Mouse (Mus musculus) midbrain, embryonic 10.5 days (tissue): ENCODE results near the gene Socs4. TPM values are rescaled to one million over a fixed set of nuclear protein-coding genes. Genes with fewer than 3 reads are reported as not detected.
"Not testable (repeated sequence)": the region's sequence is repeated elsewhere in the genome, so short reads cannot be mapped to it uniquely, and the experiment has no call there.

Experiments used
- DNase-seq: peaks from one replicate; pipeline ENCODE4 v3.0.0-alpha.2; 2017; ENCODE audit warnings: low spot score
- H3K27ac ChIP-seq: fragments of 300-500 bp; sonication (generic); replicated peaks from 2 replicates; pipeline ENCODE4 v1.5.1; 2016; ENCODE audit warnings: mild to moderate bottlenecking
- H3K27me3 ChIP-seq: fragments of 300-500 bp; sonication (generic); 2 replicates; pipeline ENCODE4 v1.6.1; 2016; ENCODE audit warnings: low read depth, mild to moderate bottlenecking; ENCODE audit not compliant: poor library complexity, severe bottlenecking
- H3K36me3 ChIP-seq: fragments of 300-500 bp; sonication (generic); 2 replicates; pipeline ENCODE4 v1.6.1; 2016; ENCODE audit warnings: mild to moderate bottlenecking, moderate library complexity
- H3K4me1 ChIP-seq: fragments of 300-500 bp; sonication (generic); 2 replicates; pipeline ENCODE4 v1.6.1; 2016
- H3K4me3 ChIP-seq: fragments of 300-500 bp; sonication (generic); 2 replicates; pipeline ENCODE4 v1.5.1; 2016; ENCODE audit warnings: mild to moderate bottlenecking, moderate library complexity
- H3K9me3 ChIP-seq: fragments of 300-500 bp; sonication (generic); replicated peaks from 2 replicates; pipeline ENCODE4 v1.6.1; 2016; ENCODE audit warnings: mild to moderate bottlenecking
- WGBS: fragments of 180-500 bp; shearing (Covaris S2); methylation state at CpG from one replicate; pipeline ENCODE4 v1.1.7; 2016; 5-methylcytosine and 5-hydroxymethylcytosine counted together
- polyA plus RNA-seq: library from polyadenylated mRNA; unstranded; fragments of >200 nt; fragmentation: Nextera tagmentation; extraction: Ambion mirVana; gene quantifications from 2 replicates; pipeline ENCODE4 v1.2.1, GENCODE M21; 2016

Gene Socs4
- polyA plus RNA-seq, 1 experiment from 2014 or later: 4.6 TPM

- DNase-seq, H3K27me3 ChIP-seq, H3K4me3 ChIP-seq, H3K4me1 ChIP-seq, H3K9me3 ChIP-seq, H3K27ac ChIP-seq: not testable (repeated sequence)
- WGBS: 96% methylated on average over 7 of the region's 8 CpGs
- peaks cover 70% of the 10 kb centered on the region for H3K36me3 ChIP-seq
Observed at GRCm38 (mm10) chr14:47321581-47321980, 44.9 kb downstream of the Socs4 start.

DNA sequence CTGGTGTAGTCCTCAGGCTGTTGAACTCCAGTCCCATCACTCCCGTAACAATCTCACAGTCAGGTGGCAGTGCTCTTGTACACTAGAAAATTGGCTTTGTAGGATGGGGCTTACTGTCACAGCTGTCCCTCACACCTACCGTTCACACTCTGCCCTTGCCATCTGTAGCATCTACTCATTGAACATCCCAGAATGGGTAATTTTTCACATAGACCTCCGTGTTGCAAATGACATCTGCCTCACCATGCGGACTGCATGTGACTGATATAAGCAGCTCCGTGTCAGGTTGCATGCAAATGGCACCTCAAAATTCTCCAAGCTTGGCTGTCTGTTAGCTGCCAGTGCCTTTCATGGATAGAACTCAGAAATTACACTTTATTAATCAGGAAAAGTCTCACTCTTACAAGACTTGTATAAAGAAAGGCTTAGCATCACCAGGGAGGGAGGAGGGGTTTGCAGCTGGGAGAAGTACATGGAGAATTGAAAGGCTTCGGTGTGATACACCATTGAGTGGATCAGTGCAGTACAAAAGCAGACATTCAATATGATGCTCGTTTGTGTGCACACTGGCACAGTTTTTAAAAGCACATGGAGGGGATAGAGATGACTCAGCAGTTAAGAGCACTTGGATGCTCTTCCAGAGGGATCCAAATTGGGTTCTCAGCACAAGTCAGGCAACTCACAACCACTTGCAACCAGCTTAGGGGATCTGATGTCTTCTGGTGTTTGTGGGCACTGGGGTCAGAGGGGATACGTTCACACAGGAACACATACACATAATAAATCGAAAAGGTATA, 49.4 kb downstream of the Socs4 start:
- Histone ChIP-seq H3K4me1 (peaks cover 6% of the 10 kb centered on the region; the same call in 1 of the 2 replicates), H3K36me3 (peaks cover 30% of the 10 kb centered on the region), H3K27me3 (no peaks in the 10 kb centered on the region), H3K9me3 (no peaks in the 10 kb centered on the region), H3K4me3 (no peak overlapping the region), H3K27ac (no peak overlapping the region)
- DNase-seq: no peak
- WGBS: 85% methylated on average over 9 of the region's 9 CpGs

- Histone ChIP-seq H3K4me3 (no peak overlapping the region), H3K27me3 (no peaks in the 10 kb centered on the region), H3K27ac (no peak overlapping the region), H3K36me3 (peaks cover 27% of the 10 kb centered on the region), H3K9me3 (no peaks in the 10 kb centered on the region), H3K4me1 (peaks cover 11% of the 10 kb centered on the region; the same call in 1 of the 2 replicates)
- 93% methylated on average over 5 of the region's 5 CpGs for WGBS
- no peak for DNase-seq
Observed at GRCm38 (mm10) chr14:47327347-47327746, 50.6 kb downstream of the Socs4 start.

DNA sequence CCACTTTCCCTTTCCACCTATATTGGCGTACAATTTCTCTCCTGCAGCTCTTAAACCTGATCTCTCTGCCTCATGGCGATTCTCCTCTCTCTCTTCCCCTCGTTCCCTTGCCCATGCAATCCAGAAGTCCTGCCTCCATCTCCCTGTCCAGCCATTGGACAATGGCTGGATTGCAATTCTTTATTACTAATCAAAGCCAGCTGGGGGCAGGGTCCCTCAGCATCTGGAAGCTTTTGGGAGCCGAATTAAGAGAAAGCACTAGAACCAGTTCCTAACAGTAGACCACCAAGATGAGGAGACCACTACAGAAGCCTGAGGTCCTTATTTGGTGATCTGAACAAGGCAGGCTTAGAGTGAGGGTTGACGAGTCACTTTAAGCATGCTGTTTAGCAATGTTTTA, 55.2 kb downstream of the Socs4 start:
- Histone ChIP-seq H3K27ac (no peak overlapping the region), H3K9me3 (no peaks in the 10 kb centered on the region), H3K36me3 (no peaks in the 10 kb centered on the region), H3K4me3 (no peak overlapping the region), H3K27me3 (no peaks in the 10 kb centered on the region), H3K4me1 (peaks cover 11% of the 10 kb centered on the region; the same call in 1 of the 2 replicates)
- WGBS: 73% methylated on average over 5 of the region's 5 CpGs
- DNase-seq: no peak

DNA sequence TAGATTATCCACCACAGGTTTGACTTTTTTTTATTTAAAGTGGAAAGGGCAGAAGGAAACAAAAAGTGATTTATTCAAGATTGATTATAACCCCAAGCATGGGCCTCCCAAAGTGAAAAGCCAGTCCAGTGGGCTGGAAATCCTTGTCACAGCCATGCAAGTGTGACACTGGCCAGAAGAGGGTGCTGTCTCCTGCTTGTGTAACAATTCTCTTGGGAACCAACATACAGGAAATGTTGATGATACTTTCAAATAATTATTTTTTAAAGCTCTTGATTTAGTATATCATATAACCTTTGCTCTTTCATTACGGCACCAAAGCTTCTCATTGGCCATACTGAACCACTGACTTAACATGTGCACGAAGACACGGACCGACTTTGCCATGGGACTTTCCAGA, 58.1 kb downstream of the Socs4 start:
- no peaks in the 10 kb centered on the region for H3K36me3 ChIP-seq
- DNase-seq: peak; percentile 52
- H3K4me1 ChIP-seq: peaks cover 4% of the 10 kb centered on the region; the same call in 1 of the 2 replicates
- whole genome bisulfite sequencing: 83% methylated on average over 4 of the region's 4 CpGs
- no peak overlapping the region for H3K4me3 ChIP-seq
- no peaks in the 10 kb centered on the region for H3K27me3 ChIP-seq
- no peak overlapping the region for H3K27ac ChIP-seq
- no peaks in the 10 kb centered on the region for H3K9me3 ChIP-seq

DNA sequence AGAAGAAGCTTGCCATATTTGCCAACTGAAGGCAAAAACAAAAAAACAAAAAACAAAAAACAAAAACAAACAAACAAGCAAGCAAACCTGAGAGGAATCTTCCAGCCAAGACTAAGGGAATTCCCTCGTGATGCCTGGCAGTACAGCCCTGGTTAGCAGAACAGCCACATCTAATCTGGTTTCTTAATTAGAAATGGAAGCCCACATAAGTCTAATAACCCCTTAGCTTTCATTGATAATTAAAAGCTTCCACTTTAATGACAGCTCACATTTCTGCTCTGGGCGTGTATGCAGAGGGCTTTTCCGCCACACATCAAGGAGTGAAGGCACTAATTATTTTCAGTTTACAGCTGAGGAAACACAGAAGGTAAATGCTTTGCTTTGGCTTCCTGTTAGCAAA, 58.6 kb downstream of the Socs4 start:
- H3K27me3 ChIP-seq: no peaks in the 10 kb centered on the region
- DNase-seq: no peak
- no peak overlapping the region for H3K4me3 ChIP-seq
- no peak overlapping the region for H3K27ac ChIP-seq
- H3K4me1 ChIP-seq: peaks cover 4% of the 10 kb centered on the region; the same call in 1 of the 2 replicates
- H3K36me3 ChIP-seq: no peaks in the 10 kb centered on the region
- no peaks in the 10 kb centered on the region for H3K9me3 ChIP-seq
- 90% methylated on average over 3 of the region's 3 CpGs for WGBS

- Histone ChIP-seq H3K27me3 (no peaks in the 10 kb centered on the region), H3K27ac (no peak overlapping the region), H3K9me3 (no peaks in the 10 kb centered on the region), H3K4me1 (peaks cover 6% of the 10 kb centered on the region), H3K4me3 (no peak overlapping the region), H3K36me3 (no peaks in the 10 kb centered on the region)
- DNase-seq: no peak
- WGBS: 87% methylated on average over 10 of the region's 10 CpGs
Observed at GRCm38 (mm10) chr14:47340231-47340925, 63.6 kb downstream of the Socs4 start.

DNA sequence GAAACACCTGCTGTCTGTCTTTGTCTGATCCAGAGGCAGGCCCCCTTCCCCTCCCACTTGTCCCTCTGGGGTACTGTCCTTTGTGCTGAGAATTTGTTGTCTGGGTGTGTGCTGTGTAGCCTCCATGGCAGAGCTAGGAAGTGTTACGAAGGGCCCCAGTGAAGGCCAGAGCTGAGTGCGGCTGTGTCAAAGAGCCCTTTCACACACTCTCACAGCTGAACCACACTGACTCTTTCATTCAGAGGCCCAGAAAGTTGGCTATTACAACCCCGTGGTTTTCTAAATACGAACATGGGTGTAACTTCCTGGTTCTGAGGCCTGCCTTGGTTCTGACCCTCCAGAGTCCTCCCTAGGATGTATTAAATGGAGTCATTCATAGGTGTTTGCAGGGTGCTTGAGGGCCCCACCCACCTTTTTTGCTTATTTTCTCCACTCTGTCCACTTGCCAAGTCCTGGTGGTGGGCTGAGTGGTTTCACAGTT, 65.1 kb downstream of the Socs4 start:
- no peaks in the 10 kb centered on the region for H3K36me3 ChIP-seq
- 70% methylated on average over 4 of the region's 4 CpGs for WGBS
- DNase-seq: no peak
- peaks cover 6% of the 10 kb centered on the region for H3K4me1 ChIP-seq
- peak overlapping the region; percentile 24; the same call in 1 of the 2 replicates for H3K27ac ChIP-seq
- H3K4me3 ChIP-seq: no peak overlapping the region
- no peaks in the 10 kb centered on the region for H3K27me3 ChIP-seq
- H3K9me3 ChIP-seq: no peaks in the 10 kb centered on the region

Other genes with a start within 250 kb of the Socs4 start
- 1.4 and 2.2 TPM in 2 replicates for gene Gch1, start 87.5 kb upstream of the Socs4 start, polyA plus RNA-seq
- gene Wdhd1, start 74 bp upstream of the Socs4 start, polyA plus RNA-seq: 55.8 and 57.6 TPM in 2 replicates
- 99.6 and 101 TPM in 2 replicates for gene Mapk1ip1l, start 21.3 kb downstream of the Socs4 start, polyA plus RNA-seq
- gene Lgals3, start 90.8 kb downstream of the Socs4 start, polyA plus RNA-seq: 0.37 and 1.3 TPM in 2 replicates
- gene Dlgap5, start 141.5 kb downstream of the Socs4 start, polyA plus RNA-seq: 71.0 and 77.2 TPM in 2 replicates
- gene Fbxo34, start 173.5 kb downstream of the Socs4 start, polyA plus RNA-seq: 22.7 and 23.2 TPM in 2 replicates